Mouse (Mus musculus) forebrain, embryonic 13.5 days (tissue): ENCODE data around the gene Prdm16. TPM values are rescaled to one million over a fixed set of nuclear protein-coding genes. Genes with fewer than 3 reads are reported as not detected.

Experiments used
- ATAC-seq: fragments of 200-750 bp; cut with Nextera tagmentation; 2 replicates; pipeline ENCODE4 v1.8.0; 2017
- H3K27ac ChIP-seq: fragments of 300-500 bp; sonication (generic); 2 replicates; pipeline ENCODE4 v1.5.1; 2015; ENCODE audit warnings: inconsistent platforms, mild to moderate bottlenecking, moderate library complexity
- H3K27me3 ChIP-seq: fragments of 300-500 bp; sonication (generic); 2 replicates; pipeline ENCODE4 v1.6.1; 2015; ENCODE audit warnings: mild to moderate bottlenecking, inconsistent platforms
- H3K36me3 ChIP-seq: fragments of 300-500 bp; sonication (generic); 2 replicates; pipeline ENCODE4 v1.6.1; 2015; ENCODE audit warnings: mild to moderate bottlenecking, inconsistent platforms; ENCODE audit not compliant: poor library complexity, severe bottlenecking
- H3K4me1 ChIP-seq: fragments of 300-500 bp; sonication (generic); 2 replicates; pipeline ENCODE4 v1.6.1; 2015; ENCODE audit warnings: inconsistent platforms
- H3K4me2 ChIP-seq: fragments of 300-500 bp; sonication (generic); 2 replicates; pipeline ENCODE4 v1.6.1; 2015; ENCODE audit warnings: inconsistent platforms, mild to moderate bottlenecking, moderate library complexity
- H3K4me3 ChIP-seq: fragments of 300-500 bp; sonication (generic); 2 replicates; pipeline ENCODE4 v1.5.1; 2015; ENCODE audit warnings: mild to moderate bottlenecking, inconsistent platforms
- H3K9ac ChIP-seq: fragments of 300-500 bp; sonication (generic); 2 replicates; pipeline ENCODE4 v1.6.1; 2015; ENCODE audit warnings: mild to moderate bottlenecking, inconsistent platforms
- H3K9me3 ChIP-seq: fragments of 300-500 bp; sonication (generic); replicated peaks from 2 replicates; pipeline ENCODE4 v1.6.1; 2016; ENCODE audit warnings: inconsistent platforms
- WGBS: fragments of 180-500 bp; shearing (Covaris S2); methylation state at CpG from one replicate; pipeline ENCODE4 v1.1.7; 2015; 5-methylcytosine and 5-hydroxymethylcytosine counted together
- polyA plus RNA-seq: library from polyadenylated mRNA; unstranded; fragments of >200 nt; fragmentation: Nextera tagmentation; extraction: Ambion mirVana; gene quantifications from 2 replicates; pipeline ENCODE4 v1.2.1, GENCODE M21; 2015

Gene Prdm16
- polyA plus RNA-seq, 1 experiment from 2014 or later, result 41.3 TPM

DNA sequence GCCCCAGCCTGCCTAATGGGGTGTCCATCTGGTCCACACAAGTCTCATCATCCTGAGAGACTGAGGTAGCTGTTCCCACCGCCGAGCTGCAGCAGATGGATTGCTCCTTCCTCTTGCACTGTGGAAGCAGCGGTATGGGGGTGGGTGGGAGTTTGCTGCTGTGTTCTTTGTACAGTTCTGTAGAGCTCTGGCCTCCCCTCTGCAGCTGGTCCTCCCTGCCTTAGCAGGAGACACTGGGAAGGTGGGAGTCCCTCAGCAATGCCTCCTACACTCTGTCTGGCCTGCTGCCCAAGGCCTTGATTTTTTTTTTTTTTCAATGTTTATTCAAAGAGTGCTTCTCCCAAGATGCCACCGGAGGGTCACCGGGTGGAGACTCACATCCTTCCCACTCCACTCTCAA lies 235.3 kb downstream of the Prdm16 start:
- ATAC-seq, result peak; percentile 36; the same call in 1 of the 2 replicates
- H3K36me3 ChIP-seq, result no peaks in the 10 kb centered on the region
- H3K4me1 ChIP-seq, result peaks cover 34% of the 10 kb centered on the region
- no peak overlapping the region for H3K4me3 ChIP-seq
- H3K27ac ChIP-seq, result no peak overlapping the region
- no peak overlapping the region for H3K9ac ChIP-seq
- no peak overlapping the region for H3K4me2 ChIP-seq
- H3K27me3 ChIP-seq, result no peaks in the 10 kb centered on the region
- no peaks in the 10 kb centered on the region for H3K9me3 ChIP-seq
- WGBS, result 74% methylated on average over 5 of the region's 5 CpGs

DNA sequence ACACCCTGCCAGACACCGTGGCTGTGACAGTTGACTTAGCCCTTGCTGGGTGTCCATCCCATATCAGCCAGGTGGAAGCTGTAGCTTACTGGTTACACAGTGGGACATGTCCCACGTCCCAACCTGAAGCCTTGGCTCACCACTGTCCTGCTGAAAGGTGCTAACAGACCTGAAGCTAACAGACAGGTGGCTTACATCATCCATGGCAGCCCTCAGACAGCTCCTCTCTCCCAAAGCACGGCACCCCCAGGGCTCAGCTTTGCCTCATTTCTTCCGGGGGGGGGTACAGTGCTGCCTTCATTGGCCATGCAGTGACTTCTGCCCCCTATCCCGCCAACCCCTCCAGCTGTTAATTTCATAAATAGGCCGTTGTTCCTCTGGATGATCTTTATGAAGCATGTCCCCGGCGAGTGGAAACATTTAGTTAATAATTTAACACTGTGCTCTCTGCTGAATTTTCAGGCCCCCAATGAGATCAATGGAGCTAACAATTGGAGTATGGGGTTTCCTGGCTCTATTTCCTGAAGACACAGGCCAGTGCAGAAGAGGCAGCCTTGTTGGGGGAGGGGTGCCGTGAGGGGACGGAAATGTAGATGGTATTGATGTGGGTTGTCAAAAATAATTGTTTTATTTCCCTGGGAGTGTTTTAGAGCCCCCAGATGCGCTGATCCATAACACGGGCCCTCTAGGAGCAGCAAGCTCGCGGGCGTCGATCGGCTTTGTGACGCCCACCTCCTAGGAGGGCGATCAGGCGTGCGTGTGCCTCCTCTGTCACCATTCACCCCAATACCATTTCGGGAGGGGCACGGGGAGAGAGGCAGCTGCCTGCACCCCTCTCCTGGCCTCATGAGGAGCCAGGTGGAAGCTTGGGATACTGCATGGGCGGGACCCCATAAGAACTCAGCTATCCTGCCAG lies 236.2 kb downstream of the Prdm16 start:
- ATAC-seq, result no peak
- no peaks in the 10 kb centered on the region for H3K36me3 ChIP-seq
- no peak overlapping the region for H3K4me3 ChIP-seq
- H3K9me3 ChIP-seq, result no peaks in the 10 kb centered on the region
- H3K4me1 ChIP-seq, result peaks cover 35% of the 10 kb centered on the region
- H3K27ac ChIP-seq, result no peak overlapping the region
- H3K9ac ChIP-seq, result no peak overlapping the region
- H3K27me3 ChIP-seq, result no peaks in the 10 kb centered on the region
- 90% methylated on average over 24 of the region's 24 CpGs for WGBS
- H3K4me2 ChIP-seq, result no peak overlapping the region

GRCm38 (mm10) chr4:154399634-154400033 lies 237.0 kb downstream of the Prdm16 start:
- peaks cover 40% of the 10 kb centered on the region for H3K4me1 ChIP-seq
- no peaks in the 10 kb centered on the region for H3K27me3 ChIP-seq
- no peaks in the 10 kb centered on the region for H3K9me3 ChIP-seq
- ATAC-seq, result no peak
- WGBS, result 91% methylated on average over 11 of the region's 11 CpGs
- no peak overlapping the region for H3K9ac ChIP-seq
- no peak overlapping the region for H3K4me3 ChIP-seq
- no peak overlapping the region for H3K4me2 ChIP-seq
- H3K27ac ChIP-seq, result no peak overlapping the region
- H3K36me3 ChIP-seq, result no peaks in the 10 kb centered on the region

GRCm38 (mm10) chr4:154396652-154397301 lies 239.9 kb downstream of the Prdm16 start:
- Histone ChIP-seq H3K27ac (peak overlapping the region; percentile 66), H3K9me3 (no peaks in the 10 kb centered on the region), H3K4me3 (no peak overlapping the region), H3K4me1 (peaks cover 50% of the 10 kb centered on the region), H3K4me2 (no peak overlapping the region), H3K27me3 (no peaks in the 10 kb centered on the region), H3K9ac (no peak overlapping the region), H3K36me3 (no peaks in the 10 kb centered on the region)
- WGBS, result 72% methylated on average over 14 of the region's 14 CpGs
- peak; percentile 54 for ATAC-seq

DNA sequence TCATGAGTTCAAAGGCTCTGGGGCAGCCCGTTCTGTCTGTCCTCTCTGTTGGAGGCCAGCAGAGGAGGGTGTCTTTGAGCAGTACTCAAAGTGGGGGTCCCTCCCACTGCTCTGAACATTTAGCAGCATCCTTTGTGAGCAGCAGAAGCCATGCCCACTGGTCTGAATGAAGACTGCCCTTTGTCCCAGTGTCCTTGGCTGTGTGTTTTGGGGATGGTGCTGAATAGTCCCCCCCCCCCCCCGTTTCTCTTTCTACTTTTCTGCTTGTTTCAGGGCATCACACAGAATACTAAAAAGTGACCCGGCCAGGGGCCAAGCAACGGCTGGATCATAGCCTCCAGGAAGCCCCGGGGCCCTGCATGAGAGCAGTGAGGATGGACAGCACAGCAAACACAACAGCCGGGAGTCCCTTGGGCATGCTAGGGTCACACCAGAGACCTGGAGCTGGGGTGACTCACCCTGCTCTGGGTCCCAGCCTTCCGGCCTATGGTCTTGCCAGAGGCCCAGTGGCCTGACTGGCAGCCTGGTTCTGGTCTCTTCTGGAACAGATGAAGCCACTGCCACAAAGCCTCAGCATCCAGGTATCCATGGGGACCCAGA lies 242.4 kb downstream of the Prdm16 start:
- ATAC-seq, result no peak
- WGBS, result 39% methylated on average over 7 of the region's 7 CpGs
- no peaks in the 10 kb centered on the region for H3K36me3 ChIP-seq
- no peaks in the 10 kb centered on the region for H3K9me3 ChIP-seq
- no peak overlapping the region for H3K4me2 ChIP-seq
- H3K4me1 ChIP-seq, result peaks cover 64% of the 10 kb centered on the region
- no peak overlapping the region for H3K4me3 ChIP-seq
- no peaks in the 10 kb centered on the region for H3K27me3 ChIP-seq
- H3K9ac ChIP-seq, result no peak overlapping the region
- H3K27ac ChIP-seq, result no peak overlapping the region

- peaks cover 64% of the 10 kb centered on the region for H3K4me1 ChIP-seq
- H3K4me3 ChIP-seq, result no peak overlapping the region
- H3K9me3 ChIP-seq, result no peaks in the 10 kb centered on the region
- 34% methylated on average over 18 of the region's 18 CpGs for WGBS
- H3K27ac ChIP-seq, result no peak overlapping the region
- ATAC-seq, result peak; percentile 19; the same call in 1 of the 2 replicates
- H3K27me3 ChIP-seq, result no peaks in the 10 kb centered on the region
- H3K36me3 ChIP-seq, result no peaks in the 10 kb centered on the region
- no peak overlapping the region for H3K9ac ChIP-seq
- no peak overlapping the region for H3K4me2 ChIP-seq
Measured at GRCm38 (mm10) chr4:154393196-154394122, 243.2 kb downstream of the Prdm16 start.

GRCm38 (mm10) chr4:154392641-154393040 lies 244.0 kb downstream of the Prdm16 start:
- Histone ChIP-seq H3K36me3 (no peaks in the 10 kb centered on the region), H3K9ac (no peak overlapping the region), H3K27ac (no peak overlapping the region), H3K9me3 (no peaks in the 10 kb centered on the region), H3K4me2 (no peak overlapping the region), H3K27me3 (no peaks in the 10 kb centered on the region), H3K4me3 (no peak overlapping the region), H3K4me1 (peaks cover 66% of the 10 kb centered on the region)
- 90% methylated on average over 1 of the region's 1 CpGs for WGBS
- no peak for ATAC-seq

- peaks cover 68% of the 10 kb centered on the region for H3K4me1 ChIP-seq
- peak overlapping the region; percentile 50 for H3K9ac ChIP-seq
Measured at GRCm38 (mm10) chr4:154390333-154391080, 246.2 kb downstream of the Prdm16 start.

DNA sequence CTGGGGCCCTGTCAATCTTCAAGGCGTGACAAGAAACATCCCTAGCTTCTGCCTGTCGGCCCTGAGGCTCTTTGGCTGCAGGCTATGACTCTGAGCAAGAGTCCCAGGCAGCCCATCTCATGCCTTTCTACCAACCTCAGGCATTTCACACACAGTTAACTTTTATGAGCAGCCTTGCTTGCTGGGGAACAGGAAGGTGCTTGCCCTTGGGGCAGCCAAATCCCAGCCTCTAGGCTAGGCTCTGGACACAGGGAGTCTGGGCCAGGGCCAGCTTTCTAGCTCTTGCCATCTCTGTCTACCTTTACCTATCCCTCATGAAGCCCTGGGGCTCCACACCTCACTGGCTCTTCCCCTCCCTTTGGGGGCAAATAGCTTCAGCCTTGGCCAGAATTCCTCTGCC lies 247.0 kb downstream of the Prdm16 start:
- no peaks in the 10 kb centered on the region for H3K27me3 ChIP-seq
- 91% methylated on average over 2 of the region's 2 CpGs for WGBS
- H3K27ac ChIP-seq, result peak overlapping the region; percentile 88

More at GRCm38 (mm10) chr4:154390333-154391080, 246.2 kb downstream of the Prdm16 start:
- no peaks in the 10 kb centered on the region for H3K27me3 ChIP-seq
- no peaks in the 10 kb centered on the region for H3K9me3 ChIP-seq
- 8% methylated on average over 20 of the region's 20 CpGs for WGBS
- no peak overlapping the region for H3K4me3 ChIP-seq
- peak; percentile 53 for ATAC-seq
- no peaks in the 10 kb centered on the region for H3K36me3 ChIP-seq
- peak overlapping the region; percentile 29 for H3K4me2 ChIP-seq
- peak overlapping the region; percentile 88 for H3K27ac ChIP-seq

DNA sequence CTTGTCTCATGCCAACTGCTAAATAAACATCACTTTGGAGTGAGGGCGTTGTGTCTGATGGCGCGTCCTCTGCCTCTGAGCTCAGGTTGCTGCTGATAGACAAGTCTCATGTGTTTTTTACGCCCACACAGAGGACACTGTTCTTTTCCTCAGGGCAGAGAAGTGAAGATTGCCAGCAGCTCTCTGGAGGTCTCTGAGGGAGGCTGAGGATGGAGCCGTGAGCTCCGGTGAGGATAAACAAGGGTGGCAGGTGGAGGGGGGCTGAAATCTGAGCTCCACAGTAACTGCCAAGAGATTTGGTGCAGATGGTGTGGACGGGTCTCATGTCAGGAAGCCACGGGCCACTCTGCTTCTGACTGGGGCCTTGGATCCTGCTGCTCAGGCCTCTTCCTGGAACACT lies 249.9 kb downstream of the Prdm16 start:
- WGBS, result 47% methylated on average over 8 of the region's 8 CpGs
- Histone ChIP-seq H3K4me2 (no peak overlapping the region), H3K27ac (no peak overlapping the region; the same call in 1 of the 2 replicates), H3K9me3 (no peaks in the 10 kb centered on the region), H3K9ac (0 out of 2 replicates have a peak overlapping the region, but pooled peaks have one; percentile 4), H3K4me1 (peaks cover 47% of the 10 kb centered on the region), H3K4me3 (no peak overlapping the region), H3K27me3 (no peaks in the 10 kb centered on the region), H3K36me3 (no peaks in the 10 kb centered on the region)
- ATAC-seq, result no peak

More for the DNA sequence above, 247.0 kb downstream of the Prdm16 start:
- ATAC-seq, result no peak
- no peak overlapping the region for H3K9ac ChIP-seq
- H3K36me3 ChIP-seq, result no peaks in the 10 kb centered on the region
- peaks cover 70% of the 10 kb centered on the region for H3K4me1 ChIP-seq
- no peak overlapping the region for H3K4me3 ChIP-seq
- no peaks in the 10 kb centered on the region for H3K9me3 ChIP-seq
- H3K4me2 ChIP-seq, result no peak overlapping the region

- 71% methylated on average over 2 of the region's 2 CpGs for WGBS
- no peaks in the 10 kb centered on the region for H3K27me3 ChIP-seq
- no peak overlapping the region for H3K27ac ChIP-seq
- H3K9ac ChIP-seq, result no peak overlapping the region
- ATAC-seq, result no peak
- no peak overlapping the region for H3K4me3 ChIP-seq
- H3K4me1 ChIP-seq, result peaks cover 38% of the 10 kb centered on the region
- no peaks in the 10 kb centered on the region for H3K36me3 ChIP-seq
- H3K4me2 ChIP-seq, result no peak overlapping the region
- H3K9me3 ChIP-seq, result no peaks in the 10 kb centered on the region
Measured at GRCm38 (mm10) chr4:154385918-154386317, 250.8 kb downstream of the Prdm16 start.
